Mouse (Mus musculus) liver, embryonic 14.5 days (tissue): ENCODE results near the gene Fa2h. TPM values are rescaled to one million over a fixed set of nuclear protein-coding genes. Genes with fewer than 3 reads are reported as not detected.

Experiments
- ATAC-seq: fragments of 200-750 bp; cut with Nextera tagmentation; 2 replicates; pipeline ENCODE4 v1.8.0; 2017; ENCODE audit warnings: moderate number of reproducible peaks, mild to moderate bottlenecking, moderate library complexity; ENCODE audit not compliant: insufficient read depth
- DNase-seq, 3 experiments: peaks; one replicate each; pipeline ENCODE4 v3.0.0-alpha.2; 2012 to 2013; ENCODE audit warnings: low read depth in 3 of 3, low spot score in 3 of 3
- H3K27ac ChIP-seq: fragments of 300-500 bp; sonication (generic); 2 replicates; pipeline ENCODE4 v1.5.1; 2014; ENCODE audit warnings: moderate library complexity, mild to moderate bottlenecking, control low read depth, inconsistent platforms
- H3K27me3 ChIP-seq: fragments of 300-500 bp; sonication (generic); 2 replicates; pipeline ENCODE4 v1.6.1; 2014; ENCODE audit warnings: mild to moderate bottlenecking, low read length, moderate library complexity; ENCODE audit not compliant: control insufficient read depth, insufficient read depth
- H3K36me3 ChIP-seq: fragments of 300-500 bp; sonication (generic); replicated peaks from 2 replicates; pipeline ENCODE4 v1.6.1; 2014; ENCODE audit warnings: low read depth; ENCODE audit not compliant: control insufficient read depth, insufficient read depth
- H3K4me1 ChIP-seq, 2 experiments: fragments of 200-500 bp in 1 of 2; fragments of 300-500 bp in 1 of 2; sonication (generic) in 1 of 2; replicated peaks; 2 replicates each; pipeline ENCODE4 v1.6.1; 2012 to 2014; ENCODE audit warnings: antibody characterized with exemption in 1 of 2, inconsistent platforms in 1 of 2, low read length in 1 of 2; ENCODE audit not compliant: control insufficient read depth in 2 of 2, insufficient read depth in 2 of 2
- H3K4me2 ChIP-seq: fragments of 300-500 bp; sonication (generic); 2 replicates; pipeline ENCODE4 v1.6.1; 2014; ENCODE audit warnings: low read depth, mild to moderate bottlenecking, control low read depth, moderate library complexity
- H3K4me3 ChIP-seq, 2 experiments: fragments of 200-500 bp in 1 of 2; fragments of 300-500 bp in 1 of 2; sonication (generic) in 1 of 2; 2 replicates each; pipeline ENCODE4 v1.5.1; 2012 to 2014; ENCODE audit warnings: low read depth in 2 of 2, low read length in 2 of 2, mild to moderate bottlenecking in 2 of 2, control low read depth in 1 of 2, inconsistent platforms in 1 of 2, moderate library complexity in 1 of 2; ENCODE audit not compliant: insufficient read depth in 1 of 2
- H3K9ac ChIP-seq: fragments of 300-500 bp; sonication (generic); replicated peaks from 2 replicates; pipeline ENCODE4 v1.6.1; 2014; ENCODE audit warnings: mild to moderate bottlenecking, control low read depth, moderate library complexity
- H3K9me3 ChIP-seq: fragments of 300-500 bp; sonication (generic); 2 replicates; pipeline ENCODE4 v1.6.1; 2016; ENCODE audit warnings: low read length, mixed read lengths; ENCODE audit not compliant: control insufficient read depth
- CTCF ChIP-seq: IDR thresholded peaks from 2 replicates; pipeline ENCODE4 v1.5.1; 2016; ENCODE audit warnings: antibody characterized with exemption, low read depth, control low read depth
- EP300 ChIP-seq: IDR thresholded peaks from 2 replicates; pipeline ENCODE4 v1.6.1; 2016; ENCODE audit warnings: antibody characterized with exemption, low read depth
- WGBS: fragments of 180-500 bp; shearing (Covaris S2); extraction: QIAGEN DNeasy Blood & Tissue Kit; methylation state at CpG from one replicate; pipeline ENCODE4 v1.1.7; 2014; ENCODE audit not compliant: insufficient replicate concordance; 5-methylcytosine and 5-hydroxymethylcytosine counted together
- polyA plus RNA-seq, 2 experiments: library from polyadenylated mRNA; depleted of rRNA in 1 of 2; stranded (reverse) in 1 of 2; unstranded in 1 of 2; fragments of >200 nt; fragmentation: Nextera tagmentation in 1 of 2; extraction: Ambion mirVana in 1 of 2; gene quantifications; 2 replicates each; pipeline versions ENCODE4 v1.2.1 to v1.2.3; 2012 to 2014

The Fa2h gene
- polyA plus RNA-seq, 2 experiments: 0.02 TPM; not detected in 1

- no peaks in the 10 kb centered on the region for H3K4me1 ChIP-seq
- no peaks in the 10 kb centered on the region for H3K27me3 ChIP-seq
- no peak for DNase-seq
- H3K9me3 ChIP-seq: no peaks in the 10 kb centered on the region
- H3K4me2 ChIP-seq: no peak overlapping the region
- no peaks in the 10 kb centered on the region for H3K36me3 ChIP-seq
- H3K27ac ChIP-seq: no peak overlapping the region
- H3K4me3 ChIP-seq: no peak overlapping the region
- no peak overlapping the region for H3K9ac ChIP-seq
- 38% methylated on average over 7 of the region's 7 CpGs for WGBS
- no peak for ATAC-seq
- TF ChIP-seq EP300: no peak
- TF ChIP-seq CTCF: no peak
These were observed 32.9 kb downstream of the Fa2h start for GRCm38 (mm10) chr8:111360579-111361209.

GRCm38 (mm10) chr8:111359936-111360335, 33.7 kb downstream of the Fa2h start:
- no peaks in the 10 kb centered on the region for H3K4me1 ChIP-seq
- H3K9me3 ChIP-seq: no peaks in the 10 kb centered on the region
- no peak for DNase-seq
- WGBS: 45% methylated on average over 5 of the region's 5 CpGs
- H3K4me3 ChIP-seq: no peak overlapping the region
- no peak overlapping the region for H3K4me2 ChIP-seq
- no peaks in the 10 kb centered on the region for H3K27me3 ChIP-seq
- TF ChIP-seq EP300 (no peak), CTCF (no peak)
- no peak overlapping the region for H3K27ac ChIP-seq
- no peak overlapping the region for H3K9ac ChIP-seq
- H3K36me3 ChIP-seq: no peaks in the 10 kb centered on the region
- ATAC-seq: no peak

- no peak for TF ChIP-seq EP300
- TF ChIP-seq CTCF: peak; percentile 40
- ATAC-seq: no peak
- H3K4me1 ChIP-seq: no peaks in the 10 kb centered on the region
- no peaks in the 10 kb centered on the region for H3K27me3 ChIP-seq
- H3K9ac ChIP-seq: no peak overlapping the region
- H3K4me2 ChIP-seq: no peak overlapping the region
- no peak overlapping the region for H3K27ac ChIP-seq
- no peak for DNase-seq
- H3K4me3 ChIP-seq: no peak overlapping the region
- no peaks in the 10 kb centered on the region for H3K36me3 ChIP-seq
- 23% methylated on average over 1 of the region's 1 CpGs for whole genome bisulfite sequencing
- no peaks in the 10 kb centered on the region for H3K9me3 ChIP-seq
These were observed 34.7 kb downstream of the Fa2h start for GRCm38 (mm10) chr8:111358905-111359304.

GRCm38 (mm10) chr8:111357433-111357832, 36.2 kb downstream of the Fa2h start:
- H3K4me1 ChIP-seq: no peaks in the 10 kb centered on the region
- H3K27ac ChIP-seq: no peak overlapping the region
- H3K9me3 ChIP-seq: no peaks in the 10 kb centered on the region
- ATAC-seq (no peak), DNase-seq (no peak)
- H3K4me3 ChIP-seq: no peak overlapping the region
- H3K27me3 ChIP-seq: no peaks in the 10 kb centered on the region
- no peaks in the 10 kb centered on the region for H3K36me3 ChIP-seq
- no peak overlapping the region for H3K9ac ChIP-seq
- no peak overlapping the region for H3K4me2 ChIP-seq
- TF ChIP-seq CTCF (no peak), EP300 (no peak)
- 61% methylated on average over 4 of the region's 4 CpGs for WGBS

GRCm38 (mm10) chr8:111353497-111353896, 40.1 kb downstream of the Fa2h start:
- Histone ChIP-seq H3K4me2 (no peak overlapping the region), H3K36me3 (no peaks in the 10 kb centered on the region), H3K9me3 (no peaks in the 10 kb centered on the region), H3K4me3 (no peak overlapping the region), H3K27me3 (no peaks in the 10 kb centered on the region), H3K9ac (no peak overlapping the region), H3K27ac (no peak overlapping the region), H3K4me1 (no peaks in the 10 kb centered on the region; a peak in 1 of 4 replicates)
- no peak for TF ChIP-seq CTCF
- no peak for TF ChIP-seq EP300
- WGBS: 68% methylated on average over 9 of the region's 9 CpGs
- no peak for ATAC-seq
- DNase-seq: no peak
